ENCODE assay signal across 17 mouse cellular contexts in genomic region chr12:76128306-76128705, GRCm38 (mm10). TPM values are rescaled to one million over a fixed set of nuclear protein-coding genes. Genes with fewer than 3 reads are reported as not detected.
"Had no signal": no experiment of that assay in that cellular context is flagged by ENCODE, and none has a peak within 500 bp of the region (broad histone marks: within the 10 kb centered on the region; RNA-seq: fewer than 3 reads in every experiment).

No protein-coding gene starts in this region.

- H3K4me1 ChIP-seq: limb, embryonic 10.5 days; liver, embryonic 12.5 days; liver, embryonic 15.5 days had no signal

- H3K4me3 ChIP-seq: layer of hippocampus, adult 2 months; limb, embryonic 10.5 days; limb, embryonic 13.5 days; liver, embryonic 12.5 days; liver, embryonic 15.5 days had no signal

- H3K27me3 ChIP-seq: limb, embryonic 13.5 days; liver, embryonic 12.5 days; liver, embryonic 15.5 days had no signal

- DNase-seq: layer of hippocampus, adult 9-11 months; liver; midbrain, embryonic 14.5 days; right cerebral cortex, adult 18-20 months; right cerebral cortex, postnatal 14 days; right cerebral cortex, postnatal 4 days; thymus, adult 18-20 months; thymus, postnatal 36 days had no signal

- H3K36me3 ChIP-seq: limb, embryonic 10.5 days; limb, embryonic 13.5 days; liver, embryonic 12.5 days; liver, embryonic 15.5 days had no signal

- H3K27ac ChIP-seq: layer of hippocampus, adult 2 months; limb, embryonic 10.5 days; limb, embryonic 13.5 days; liver, embryonic 12.5 days; liver, embryonic 15.5 days; stomach, postnatal 0 days had no signal

RNA-seq across cellular contexts. Expression of gene Esr2, which starts 48.8 kb away (rescaled TPM):
- total RNA-seq: megakaryocyte progenitor cell, adult 5-6 weeks; megakaryocyte-erythroid progenitor cell, adult 5-6 weeks had no signal
- polyA plus RNA-seq: intestine, postnatal 0 days had no signal
